Mouse (Mus musculus) gonadal fat pad, adult 2 months (tissue): ENCODE results near the gene Tubg1. TPM values are rescaled to one million over a fixed set of nuclear protein-coding genes. Genes with fewer than 3 reads are reported as not detected.
"Not testable (repeated sequence)": the region's sequence is repeated elsewhere in the genome, so short reads cannot be mapped to it uniquely, and the experiment has no call there.

ENCODE experiments used
- DNase-seq: peaks from one replicate; pipeline ENCODE4 v3.0.0-alpha.2; 2012; ENCODE audit warnings: low read depth
- polyA plus RNA-seq: library from polyadenylated mRNA; depleted of rRNA; stranded (reverse); fragments of >200 nt; gene quantifications from 2 replicates; pipeline ENCODE4 v1.2.3, GENCODE M21; 2012

Gene Tubg1
- polyA plus RNA-seq, 1 experiment: 9.0 TPM

DNA sequence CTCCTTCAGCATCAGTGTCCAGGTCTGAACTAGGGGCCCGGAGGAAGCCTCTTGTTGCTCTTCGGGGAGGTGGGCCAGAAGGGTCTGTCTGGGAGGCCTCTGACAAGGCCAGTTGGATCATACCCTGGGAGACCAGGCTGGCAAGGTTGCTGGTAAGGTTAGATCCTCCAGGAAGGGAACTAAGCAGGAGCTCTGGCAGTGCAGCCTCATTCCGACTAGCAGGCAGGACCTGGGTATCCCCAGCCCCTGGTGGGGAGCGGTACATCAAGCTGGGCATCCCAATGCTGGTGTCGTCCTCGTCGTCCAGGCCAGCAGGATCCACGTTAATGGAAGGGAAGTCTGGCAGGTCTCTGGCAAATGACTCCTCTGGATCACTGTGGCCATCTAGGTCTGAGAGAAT is 21.5 kb upstream of the Tubg1 start:
- DNase-seq: no peak

DNA sequence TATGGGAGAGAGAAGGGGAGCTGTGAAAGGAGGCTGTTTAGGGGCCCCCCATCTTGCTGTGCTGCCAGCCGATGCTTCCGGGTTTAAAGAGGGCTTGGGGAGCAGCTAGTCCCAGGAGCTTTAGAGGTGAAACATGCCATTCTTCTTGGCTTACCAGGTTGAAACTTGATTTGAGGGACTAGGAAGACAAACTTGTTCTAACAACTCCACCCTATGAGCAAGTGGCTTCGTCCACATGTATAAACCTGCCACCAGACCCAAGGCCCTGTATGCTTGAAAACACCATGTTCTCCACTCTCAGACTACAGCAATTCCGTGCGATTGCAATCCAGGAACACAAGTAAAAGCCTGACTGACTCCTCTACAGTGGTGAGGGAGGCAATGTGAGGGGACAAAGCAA is 16.7 kb upstream of the Tubg1 start:
- DNase-seq: peak; percentile 73

DNA sequence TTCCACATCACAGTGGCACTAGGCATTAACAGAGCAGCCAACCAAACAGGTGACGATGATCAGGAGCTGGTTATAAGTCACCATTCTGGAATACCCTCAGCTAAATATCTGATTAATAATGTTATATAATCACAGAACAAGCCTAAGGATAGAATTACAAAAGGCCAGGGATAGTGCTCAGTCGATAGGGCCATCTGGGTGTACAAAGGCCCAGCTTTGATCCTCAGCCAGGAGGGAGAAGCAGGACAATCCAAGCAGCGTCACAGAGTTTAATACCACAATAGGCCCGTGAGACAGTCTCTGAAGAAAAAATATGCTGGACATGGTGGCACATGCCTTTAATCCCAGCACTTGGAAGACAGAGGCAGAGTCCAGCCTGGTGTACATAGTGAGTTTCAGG is 10.4 kb upstream of the Tubg1 start:
- DNase-seq: no peak

DNA sequence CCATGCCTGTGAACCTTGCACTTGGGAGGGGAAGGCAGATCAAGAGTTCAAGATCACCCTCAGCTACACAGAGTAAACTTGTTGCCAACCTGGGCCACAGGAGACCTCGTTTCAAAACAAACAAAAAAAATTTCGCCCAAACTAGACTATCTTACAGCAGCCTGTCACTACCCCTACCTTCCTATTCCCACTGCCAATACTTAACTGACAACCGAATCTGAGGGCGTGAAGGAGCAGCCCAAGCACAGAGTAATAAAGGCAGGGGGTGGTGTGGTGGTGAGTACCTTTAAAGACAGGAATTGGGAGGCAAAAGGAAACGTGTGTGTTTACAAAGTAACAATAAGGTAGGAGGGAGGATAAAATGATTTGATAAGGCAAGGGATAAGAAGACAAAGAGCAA is 9.0 kb upstream of the Tubg1 start:
- DNase-seq: no peak

DNA sequence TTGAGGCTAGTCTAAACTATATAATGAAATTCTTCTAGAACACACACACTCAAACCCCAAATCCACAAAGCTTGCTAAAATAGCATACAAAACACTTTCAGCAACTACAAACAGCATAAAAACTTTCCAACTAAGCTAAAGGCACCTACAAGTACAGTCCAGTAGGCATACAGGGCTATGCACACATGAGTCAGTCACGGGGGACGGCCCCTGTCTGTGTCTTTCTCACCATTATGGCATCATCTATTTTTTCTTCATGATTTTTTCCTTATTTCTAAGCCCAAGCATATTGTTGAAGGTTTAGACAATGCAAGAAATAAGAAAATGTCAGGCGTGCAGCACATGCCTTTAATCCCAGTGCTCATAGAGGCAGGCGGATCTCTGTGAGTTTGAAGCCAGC is 8.6 kb upstream of the Tubg1 start:
- no peak for DNase-seq

DNA sequence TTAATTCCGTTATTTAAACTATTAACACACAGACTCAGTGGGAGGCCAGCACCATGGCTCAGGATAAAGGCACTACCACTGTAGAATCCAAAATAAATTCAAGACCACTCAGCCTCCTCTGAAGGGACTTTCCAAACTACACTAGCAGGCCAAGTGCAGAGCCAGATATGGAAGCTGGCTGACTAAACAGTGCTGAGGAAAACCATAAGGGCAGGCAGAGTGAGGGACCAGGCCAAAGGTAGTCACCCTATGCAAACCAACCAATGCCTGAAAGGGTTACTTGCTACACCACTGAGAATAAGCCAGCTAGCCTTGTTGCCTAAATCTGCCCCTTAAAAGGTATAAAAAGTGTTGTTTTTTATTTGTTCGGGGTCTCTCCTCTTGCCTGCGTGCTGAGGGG is 7.6 kb upstream of the Tubg1 start:
- DNase-seq: no peak

DNA sequence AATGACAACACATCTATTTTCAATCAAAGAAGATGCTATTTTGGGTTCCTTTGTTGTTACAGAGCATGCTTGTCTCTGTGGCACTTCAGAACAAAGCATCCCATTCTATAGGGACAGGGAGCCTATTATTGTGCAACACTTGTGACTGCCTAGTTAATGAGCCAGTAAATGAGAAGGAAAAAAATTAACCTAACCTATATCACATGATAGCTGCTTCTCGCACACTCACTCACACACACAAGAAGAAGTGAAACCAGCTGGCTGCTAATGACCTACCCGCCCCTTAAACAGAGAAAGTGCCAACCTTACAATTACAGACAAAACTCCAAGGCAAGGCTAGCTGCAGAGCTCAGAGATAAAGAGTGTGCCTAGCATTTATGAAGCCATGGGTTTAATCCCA is 4.2 kb upstream of the Tubg1 start:
- DNase-seq: no peak

DNA sequence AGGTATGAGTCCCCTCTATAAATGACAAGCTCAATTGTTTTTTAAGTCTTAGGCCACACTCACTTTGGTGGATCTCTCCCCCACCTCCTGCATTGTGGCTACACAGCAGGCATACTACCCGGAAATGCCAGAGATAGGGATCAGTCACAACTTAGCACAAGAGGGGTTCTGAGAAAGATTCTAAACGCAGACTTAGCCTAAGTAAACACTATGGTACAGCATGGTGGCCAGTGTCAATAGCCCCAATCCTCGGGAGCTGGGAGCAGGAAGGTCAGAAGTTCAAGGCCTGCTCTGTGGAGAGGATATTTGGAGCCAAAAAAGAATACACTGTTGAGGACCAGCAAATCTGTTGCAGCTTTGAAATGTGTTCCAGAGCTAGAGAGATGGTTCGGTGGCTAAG is 1.6 kb upstream of the Tubg1 start:
- DNase-seq: no peak

DNA sequence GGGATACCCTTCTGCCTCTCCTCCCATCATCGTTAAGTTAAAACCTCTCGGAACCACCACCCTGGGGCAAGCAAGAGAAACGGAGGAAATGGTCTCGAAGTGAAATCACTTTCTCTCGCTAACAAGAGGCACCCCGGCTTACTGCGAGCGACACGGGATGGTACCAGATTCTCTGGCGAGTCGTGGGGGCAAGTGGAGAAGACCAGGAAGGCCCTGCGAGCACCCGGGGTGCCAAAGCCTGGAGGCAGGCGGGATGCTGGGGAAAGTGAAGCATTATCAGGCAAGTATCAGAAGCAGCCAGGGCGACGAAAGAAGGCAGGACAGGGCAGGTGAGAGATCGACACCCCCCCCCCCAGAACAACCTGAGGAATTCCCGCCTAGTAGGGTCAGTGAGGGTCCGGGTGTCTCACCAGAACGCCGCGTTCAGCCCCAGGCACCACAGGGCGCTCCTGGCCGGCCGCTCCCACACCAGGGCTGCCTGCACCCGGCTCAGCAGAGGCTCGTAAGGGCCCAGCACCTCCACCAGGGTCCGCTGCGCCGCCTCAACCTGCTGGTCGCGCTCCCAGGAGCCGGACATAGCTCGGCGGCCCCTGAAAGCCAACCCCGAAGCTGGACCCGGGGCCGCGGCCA is 492 bp upstream of the Tubg1 start:
- DNase-seq: no peak

DNA sequence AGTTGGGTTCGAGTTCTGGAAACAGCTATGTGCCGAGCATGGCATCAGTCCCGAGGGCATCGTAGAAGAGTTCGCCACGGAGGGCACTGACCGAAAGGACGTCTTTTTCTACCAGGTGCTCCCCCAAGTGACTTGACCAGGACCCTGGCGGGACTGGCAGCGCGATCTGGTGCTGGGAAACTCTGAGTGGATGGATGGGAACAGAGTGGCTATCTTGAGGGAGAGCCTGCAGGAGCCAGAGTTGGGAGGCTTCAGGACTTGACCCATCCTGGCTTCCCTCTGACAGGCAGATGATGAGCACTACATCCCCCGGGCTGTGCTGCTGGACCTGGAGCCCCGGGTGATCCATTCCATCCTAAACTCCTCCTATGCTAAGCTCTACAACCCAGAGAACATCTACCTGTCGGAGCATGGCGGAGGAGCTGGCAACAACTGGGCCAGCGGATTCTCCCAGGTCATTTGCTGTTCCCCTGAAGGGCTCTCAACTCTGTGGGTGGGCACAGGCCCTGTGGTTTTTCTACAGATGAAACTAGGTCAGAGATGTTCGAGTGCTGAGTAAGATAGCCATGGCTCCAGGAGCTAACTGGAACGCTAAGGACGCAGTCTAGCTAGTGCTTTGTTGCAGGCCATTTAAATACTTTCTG is 929 bp downstream of the Tubg1 start:
- no peak for DNase-seq

DNA sequence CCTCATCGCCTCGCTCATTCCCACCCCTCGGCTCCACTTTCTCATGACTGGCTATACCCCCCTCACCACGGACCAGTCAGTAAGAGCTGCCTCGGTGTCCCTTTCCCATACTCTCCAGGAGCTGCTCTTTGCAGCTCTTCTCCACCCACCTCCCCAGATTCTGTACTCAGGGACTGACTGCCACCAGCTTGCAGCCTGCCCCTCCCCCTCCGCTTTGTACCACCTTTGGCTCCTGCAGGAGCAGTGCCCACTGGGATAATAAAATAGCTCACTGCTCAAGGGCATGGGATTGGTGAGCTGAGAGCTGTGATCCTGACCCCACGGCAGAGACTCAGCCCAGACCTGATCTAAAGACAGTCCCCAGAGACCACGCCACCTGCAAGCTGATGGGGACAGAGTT is 4.8 kb downstream of the Tubg1 start:
- not testable (repeated sequence) for DNase-seq

DNA sequence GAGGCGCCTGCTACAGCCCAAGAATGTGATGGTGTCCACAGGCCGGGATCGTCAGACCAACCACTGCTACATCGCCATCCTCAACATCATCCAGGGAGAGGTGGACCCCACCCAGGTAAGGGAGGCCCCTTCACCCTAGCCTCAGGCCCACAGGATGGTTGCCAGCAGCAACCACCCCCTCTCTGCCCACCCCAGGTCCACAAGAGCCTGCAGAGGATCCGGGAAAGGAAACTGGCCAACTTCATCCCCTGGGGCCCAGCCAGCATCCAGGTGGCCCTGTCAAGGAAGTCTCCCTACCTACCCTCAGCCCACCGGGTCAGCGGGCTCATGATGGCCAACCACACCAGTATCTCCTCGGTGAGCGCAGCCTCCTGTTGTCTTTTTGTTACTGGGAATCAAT is 5.3 kb downstream of the Tubg1 start:
- not testable (repeated sequence) for DNase-seq

DNA sequence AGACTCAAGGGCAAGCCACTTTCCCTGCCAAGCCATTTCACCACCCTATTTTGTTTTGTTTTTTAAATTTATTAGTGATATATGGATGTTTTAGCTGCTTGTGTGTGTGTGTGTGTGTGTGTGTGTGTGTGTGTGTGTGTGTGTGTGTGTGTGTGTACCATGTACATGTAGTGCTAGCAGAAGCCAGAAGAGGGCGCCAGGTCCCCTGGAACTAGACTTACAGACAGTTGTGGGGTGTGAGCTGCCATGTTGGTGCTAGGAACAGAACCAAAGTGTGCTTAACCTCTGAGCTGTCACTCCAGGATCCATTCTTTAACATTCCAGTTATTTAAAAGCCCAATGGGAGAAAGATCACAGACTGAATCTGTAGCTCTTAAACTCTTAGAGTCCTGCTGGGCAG is 7.3 kb downstream of the Tubg1 start:
- no peak for DNase-seq

DNA sequence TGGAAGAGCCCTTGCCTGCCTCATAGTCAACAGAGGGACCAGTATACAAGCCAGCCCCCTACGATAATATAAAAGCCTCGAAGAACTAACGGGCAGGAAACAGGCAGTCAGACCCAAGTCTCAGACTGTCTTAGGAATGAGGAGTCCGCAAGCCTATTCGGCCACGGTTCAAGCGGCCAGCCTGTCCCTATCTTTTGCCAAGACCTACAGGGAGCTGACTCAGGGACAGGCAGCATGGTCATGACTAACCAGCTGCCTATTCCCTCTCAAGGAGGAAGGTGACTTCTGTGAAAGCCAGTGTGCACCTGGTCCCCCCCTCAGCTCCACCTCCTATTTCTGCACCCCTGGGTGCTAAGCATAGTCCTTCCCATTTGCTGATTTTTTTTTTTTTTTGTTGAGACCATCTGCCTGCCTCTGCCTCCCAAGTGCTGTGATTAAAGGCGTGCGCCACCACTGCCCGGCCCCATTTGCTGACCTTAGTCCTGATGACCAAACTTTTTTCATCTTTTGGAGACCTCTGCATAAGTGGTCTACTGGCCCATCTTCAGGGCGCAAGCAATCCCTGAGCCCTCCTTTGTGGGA is 9.3 kb downstream of the Tubg1 start:
- no peak for DNase-seq

DNA sequence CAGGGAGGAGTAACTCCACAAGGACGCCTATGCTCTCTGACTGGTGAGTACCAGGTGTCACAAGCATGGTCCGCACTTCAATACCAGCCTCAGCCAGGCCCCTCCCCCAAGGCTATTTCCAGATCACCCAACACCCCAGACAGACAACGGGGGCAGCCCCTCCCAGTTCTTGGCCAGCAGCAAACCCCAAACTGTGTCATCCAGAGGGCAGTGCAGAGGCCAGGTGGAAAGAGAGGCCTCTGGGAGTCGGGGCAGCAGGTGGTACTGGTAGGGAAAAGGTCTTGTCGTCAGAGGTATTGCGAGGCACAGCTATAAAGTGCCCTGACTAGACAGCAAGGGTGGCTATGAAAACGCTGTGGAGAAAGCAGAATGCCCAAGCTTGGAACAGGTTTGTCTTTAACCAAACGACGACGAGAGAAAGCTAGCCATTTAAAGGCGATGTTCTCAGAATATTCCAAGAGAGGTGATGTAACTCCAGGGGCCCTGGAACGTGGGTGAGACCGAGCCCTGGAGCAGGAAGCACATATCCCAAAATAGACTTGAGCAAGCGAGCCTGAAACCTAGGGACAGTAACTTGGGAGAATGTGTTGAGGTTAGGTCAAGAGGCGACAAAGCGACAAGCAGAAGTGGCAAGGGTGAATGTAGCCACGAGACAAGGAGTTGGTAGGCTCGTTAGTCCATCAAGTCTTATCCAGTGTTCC is 10.5 kb downstream of the Tubg1 start:
- no peak for DNase-seq

DNA sequence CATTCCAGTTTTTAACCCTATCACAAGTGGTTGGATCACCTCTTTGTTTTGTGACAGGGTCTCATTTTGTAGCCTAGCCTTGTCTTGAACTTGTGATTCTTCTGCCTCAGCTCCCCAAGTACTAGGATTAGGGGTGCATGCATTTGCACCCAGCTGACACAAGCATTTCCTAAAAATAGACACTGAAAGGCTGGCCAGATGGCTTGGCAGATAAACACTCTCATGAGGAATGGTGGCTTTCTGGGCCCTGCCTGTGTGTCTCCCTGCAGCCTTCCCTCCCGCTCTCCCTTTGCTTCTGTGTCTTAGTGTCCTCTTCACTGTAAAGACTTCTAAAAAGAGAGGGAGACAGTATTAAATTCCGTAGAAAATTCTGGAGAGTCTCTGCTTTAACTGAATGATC is 11.4 kb downstream of the Tubg1 start:
- DNase-seq: no peak

DNA sequence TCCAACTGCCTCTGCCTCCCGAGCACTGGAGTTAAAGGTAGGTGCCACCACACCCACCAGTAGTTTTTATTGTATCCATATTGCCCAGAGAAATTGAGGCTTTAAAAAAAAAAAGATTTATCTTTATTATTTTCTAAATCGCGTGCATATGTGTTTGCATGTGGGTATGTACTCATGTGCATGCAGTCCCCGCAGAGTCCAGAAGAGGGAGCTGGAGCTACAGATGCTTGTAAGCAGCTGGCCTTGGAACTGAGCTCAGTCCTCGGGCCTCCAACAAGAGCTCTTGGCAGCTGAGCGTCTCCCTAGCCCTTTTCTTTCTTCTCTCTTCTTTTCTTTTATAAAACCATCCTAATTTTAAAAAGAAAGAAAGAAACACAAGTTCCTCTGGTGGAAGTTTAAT is 12.0 kb downstream of the Tubg1 start:
- no peak for DNase-seq

DNA sequence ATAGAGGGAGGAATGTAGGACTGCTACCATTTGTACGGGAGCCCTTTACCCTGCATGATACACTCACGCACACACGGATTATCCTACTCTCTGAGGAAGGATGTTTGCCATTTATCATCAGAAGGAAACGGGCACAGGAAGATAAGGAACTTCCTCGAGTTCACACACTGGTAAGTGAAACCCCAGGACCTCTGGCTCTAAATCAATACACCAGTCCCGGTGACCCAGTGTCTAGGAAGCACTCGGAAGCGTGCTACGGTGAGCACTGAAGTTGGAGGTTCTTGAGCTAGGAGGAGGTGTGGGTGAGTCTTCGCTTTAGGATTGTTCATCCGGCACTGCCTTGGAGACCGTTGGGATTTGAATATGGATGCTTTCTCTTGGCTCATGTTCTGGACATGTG is 13.3 kb downstream of the Tubg1 start:
- DNase-seq: no peak

DNA sequence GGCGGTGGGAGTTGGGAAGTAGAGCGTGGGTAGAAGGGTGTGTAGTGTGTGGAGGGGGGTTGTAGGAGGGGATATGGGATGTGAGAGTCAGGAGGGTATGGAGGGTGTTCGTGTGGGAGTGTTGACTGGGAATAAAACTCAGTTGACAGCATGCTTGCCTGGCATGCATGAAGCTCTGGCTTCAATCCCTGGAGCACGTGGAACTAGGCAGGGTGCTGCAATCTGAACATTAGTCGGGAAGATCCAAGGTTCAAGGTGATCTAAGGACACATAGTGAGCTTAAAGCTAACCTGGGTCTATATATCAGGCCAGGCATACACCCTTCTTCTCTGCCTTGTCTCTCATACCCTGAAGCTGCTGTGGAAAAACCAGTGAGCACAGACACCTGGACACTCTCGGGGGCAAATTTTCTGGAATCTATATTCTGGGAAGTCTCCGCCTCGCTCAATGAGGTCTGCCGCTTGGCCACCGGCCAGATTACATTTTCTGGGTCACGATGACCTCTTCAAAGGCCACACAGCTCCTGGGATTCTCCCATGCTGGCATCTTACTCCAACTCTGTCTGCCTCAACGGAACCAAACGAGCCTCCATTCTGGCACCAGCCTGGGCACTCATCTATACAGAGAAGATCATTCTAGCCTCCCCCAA is 14.6 kb downstream of the Tubg1 start:
- no peak for DNase-seq

DNA sequence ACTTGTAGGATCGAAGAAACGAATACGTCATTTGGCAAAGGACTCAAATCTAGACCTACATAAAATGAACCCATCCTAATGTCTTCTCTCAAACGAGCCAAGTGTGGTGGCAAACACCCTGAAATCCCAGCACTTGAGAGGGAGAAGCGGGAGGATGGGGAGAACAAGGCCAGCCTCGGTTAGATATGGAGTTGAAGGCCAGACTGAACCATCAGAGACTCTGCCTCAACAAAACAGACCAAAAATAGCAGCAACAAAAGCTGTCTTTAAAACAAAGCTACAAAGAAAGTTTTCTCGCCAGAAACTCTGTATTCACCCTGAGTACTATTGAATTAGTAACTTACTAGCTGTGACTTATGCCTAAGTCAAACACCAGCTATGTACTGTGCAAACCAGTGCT is 17.3 kb downstream of the Tubg1 start:
- DNase-seq: no peak

DNA sequence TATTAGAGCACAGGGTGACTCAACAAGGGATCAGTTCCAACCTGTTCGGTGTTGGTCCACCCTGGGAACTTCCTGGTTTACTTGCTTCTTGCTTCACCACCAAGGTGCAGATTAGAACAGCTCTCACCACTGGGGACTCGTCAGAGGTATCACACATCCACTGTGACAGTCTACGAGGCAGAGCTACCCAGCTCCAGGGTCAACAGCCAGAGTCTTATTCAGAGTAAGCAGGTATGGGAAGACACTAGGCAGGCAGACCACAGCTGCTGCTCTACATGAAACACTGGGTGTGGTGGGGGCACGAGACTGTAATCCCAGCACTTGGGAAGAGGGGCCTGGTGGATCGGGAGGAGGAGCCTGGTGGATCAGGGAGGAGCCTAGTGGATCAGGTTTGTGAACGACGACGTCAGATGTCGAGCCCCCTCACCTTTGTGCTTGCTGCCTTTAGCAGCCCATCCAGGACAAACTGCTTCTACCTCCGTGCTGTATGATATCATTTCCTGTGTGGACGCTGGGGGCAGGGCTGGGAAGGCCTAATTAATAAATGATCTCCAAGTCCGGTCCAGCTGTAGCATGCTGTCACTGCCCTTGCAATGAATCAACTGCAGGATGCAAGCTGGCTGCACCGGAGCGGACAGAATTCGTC is 18.9 kb downstream of the Tubg1 start:
- DNase-seq: no peak

DNA sequence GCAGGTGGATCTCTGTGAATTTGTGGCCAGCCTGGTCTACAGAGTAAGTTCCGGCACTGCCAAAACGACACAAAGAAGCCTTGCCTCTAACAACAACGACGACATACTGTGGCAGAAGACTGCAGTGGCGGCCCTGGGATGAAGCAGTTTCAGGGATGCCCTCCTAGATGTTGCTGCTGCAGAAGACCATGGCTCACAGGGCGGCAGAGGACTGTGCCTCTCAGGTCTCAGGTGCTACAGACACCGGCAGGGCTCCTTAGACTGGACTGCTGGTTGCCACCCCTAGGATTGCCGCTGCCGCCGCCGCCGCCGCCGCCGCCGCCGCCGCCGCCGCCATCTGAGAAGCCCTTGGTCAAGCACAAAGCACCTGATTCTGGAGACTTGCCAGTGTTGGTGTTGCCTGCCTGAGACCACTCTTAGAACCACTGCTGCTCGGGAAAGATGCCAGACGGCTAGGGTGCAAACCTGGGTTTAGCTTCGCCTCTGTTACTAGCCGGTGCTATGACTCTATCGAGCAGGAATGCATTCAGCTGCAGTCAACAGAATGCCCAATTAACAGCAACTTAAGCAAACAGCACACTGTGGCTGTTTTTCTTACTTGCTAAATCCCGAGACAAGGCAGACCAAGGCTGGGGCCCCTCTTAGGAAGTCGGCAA is 20.6 kb downstream of the Tubg1 start:
- no peak for DNase-seq
